Mouse (Mus musculus) liver, postnatal 0 days (tissue): ENCODE results near the gene Aldoart2. TPM values are rescaled to one million over a fixed set of nuclear protein-coding genes. Genes with fewer than 3 reads are reported as not detected.

Experiments used
- ATAC-seq: fragments of 200-750 bp; cut with Nextera tagmentation; 2 replicates; pipeline ENCODE4 v1.8.0; 2017; ENCODE audit warnings: mild to moderate bottlenecking, moderate library complexity
- DNase-seq: peaks from one replicate; pipeline ENCODE4 v3.0.0-alpha.2; 2016
- H3K27ac ChIP-seq: fragments of 300-500 bp; sonication (generic); 2 replicates; pipeline ENCODE4 v1.5.1; 2014; ENCODE audit warnings: antibody characterized with exemption, moderate library complexity, mild to moderate bottlenecking, low read depth
- H3K27me3 ChIP-seq: fragments of 300-500 bp; sonication (generic); 2 replicates; pipeline ENCODE4 v1.6.1; 2014; ENCODE audit warnings: low read length, control low read depth, mixed read lengths; ENCODE audit not compliant: insufficient read depth
- H3K36me3 ChIP-seq: fragments of 300-500 bp; sonication (generic); replicated peaks from 2 replicates; pipeline ENCODE4 v1.6.1; 2014; ENCODE audit warnings: mild to moderate bottlenecking, control low read depth, low read length, moderate library complexity, mixed read lengths; ENCODE audit not compliant: insufficient read depth
- H3K4me1 ChIP-seq: fragments of 300-500 bp; sonication (generic); 2 replicates; pipeline ENCODE4 v1.6.1; 2014; ENCODE audit warnings: antibody characterized with exemption, mild to moderate bottlenecking, control low read depth; ENCODE audit not compliant: insufficient read depth
- H3K4me2 ChIP-seq: fragments of 300-500 bp; sonication (generic); 2 replicates; pipeline ENCODE4 v1.6.1; 2014; ENCODE audit warnings: low read depth, mild to moderate bottlenecking, low read length, moderate library complexity, mixed read lengths
- H3K4me3 ChIP-seq: fragments of 300-500 bp; sonication (generic); 2 replicates; pipeline ENCODE4 v1.5.1; 2014; ENCODE audit warnings: low read depth, low read length
- H3K9ac ChIP-seq: fragments of 300-500 bp; sonication (generic); replicated peaks from 2 replicates; pipeline ENCODE4 v1.6.1; 2014; ENCODE audit warnings: mild to moderate bottlenecking, moderate library complexity
- H3K9me3 ChIP-seq: fragments of 300-500 bp; sonication (generic); 2 replicates; pipeline ENCODE4 v1.6.1; 2016; ENCODE audit warnings: mild to moderate bottlenecking, control low read depth, low read length, mixed read lengths
- CTCF ChIP-seq: sonication (generic); IDR thresholded peaks from 2 replicates; pipeline ENCODE4 v1.5.1; 2016; ENCODE audit warnings: antibody characterized with exemption, low read depth
- EP300 ChIP-seq: IDR thresholded peaks from 2 replicates; pipeline ENCODE4 v1.6.1; 2016; ENCODE audit warnings: antibody characterized with exemption, low read depth, mild to moderate bottlenecking
- WGBS: fragments of 180-500 bp; shearing (Covaris S2); extraction: QIAGEN DNeasy Blood & Tissue Kit; methylation state at CpG from one replicate; pipeline ENCODE4 v1.1.7; 2014; ENCODE audit not compliant: insufficient replicate concordance; 5-methylcytosine and 5-hydroxymethylcytosine counted together
- polyA plus RNA-seq: library from polyadenylated mRNA; unstranded; fragments of >200 nt; fragmentation: Nextera tagmentation; extraction: Ambion mirVana; gene quantifications from 2 replicates; pipeline ENCODE4 v1.2.1, GENCODE M21; 2015

Aldoart2 gene
- polyA plus RNA-seq, 1 experiment from 2014 or later, result not detected

GRCm38 (mm10) chr12:55599639-55600502 is 34.8 kb downstream of the Aldoart2 start:
- H3K4me2 ChIP-seq, result peak overlapping the region; percentile 67
- peaks cover 20% of the 10 kb centered on the region for H3K4me1 ChIP-seq
- no peaks in the 10 kb centered on the region for H3K9me3 ChIP-seq
- DNase-seq (peak; percentile 78), ATAC-seq (peak; percentile 83)
- H3K4me3 ChIP-seq, result peak overlapping the region; percentile 43
- no peak overlapping the region for H3K27ac ChIP-seq
- H3K9ac ChIP-seq, result no peak overlapping the region
- H3K27me3 ChIP-seq, result peaks cover 43% of the 10 kb centered on the region
- no peak for TF ChIP-seq CTCF
- no peak for TF ChIP-seq EP300
- H3K36me3 ChIP-seq, result no peaks in the 10 kb centered on the region
- WGBS, result 1% methylated on average over 95 of the region's 109 CpGs

DNA sequence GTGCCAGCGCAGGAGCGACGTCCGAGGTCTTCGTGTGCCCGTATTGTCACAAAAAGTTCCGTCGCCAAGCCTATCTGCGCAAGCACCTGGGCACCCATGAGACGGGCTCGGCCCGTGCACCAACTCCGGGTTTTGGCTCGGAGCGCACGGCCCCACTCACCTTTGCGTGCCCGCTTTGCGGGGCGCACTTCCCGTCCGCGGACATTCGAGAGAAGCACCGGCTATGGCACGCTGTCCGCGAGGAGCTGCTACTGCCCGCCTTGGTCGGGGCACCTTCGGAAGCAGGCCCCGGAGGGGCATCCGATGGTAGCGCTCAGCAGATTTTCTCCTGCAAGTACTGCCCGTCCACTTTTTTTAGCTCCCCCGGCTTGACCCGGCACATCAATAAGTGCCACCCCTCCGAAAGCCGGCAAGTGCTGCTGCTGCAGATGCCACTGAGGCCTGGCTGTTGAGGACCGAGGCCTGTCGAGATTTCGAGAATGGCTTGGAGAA is 35.5 kb downstream of the Aldoart2 start:
- H3K27me3 ChIP-seq, result peaks cover 43% of the 10 kb centered on the region
- WGBS, result 6% methylated on average over 42 of the region's 42 CpGs
- H3K4me3 ChIP-seq, result peak overlapping the region; percentile 43; the same call in 1 of the 2 replicates

GRCm38 (mm10) chr12:55604411-55604810 is 39.4 kb downstream of the Aldoart2 start:
- WGBS, result 48% methylated on average over 3 of the region's 3 CpGs
- TF ChIP-seq CTCF (no peak), EP300 (no peak)
- Histone ChIP-seq H3K4me3 (no peak overlapping the region), H3K27me3 (peaks cover 20% of the 10 kb centered on the region), H3K27ac (no peak overlapping the region), H3K4me1 (peaks cover 13% of the 10 kb centered on the region; the same call in 1 of the 2 replicates), H3K9me3 (no peaks in the 10 kb centered on the region), H3K4me2 (no peak overlapping the region), H3K36me3 (no peaks in the 10 kb centered on the region), H3K9ac (no peak overlapping the region)
- DNase-seq (no peak), ATAC-seq (no peak)

More for the DNA sequence above, 35.5 kb downstream of the Aldoart2 start:
- TF ChIP-seq EP300, result no peak
- no peak for TF ChIP-seq CTCF
- H3K36me3 ChIP-seq, result no peaks in the 10 kb centered on the region
- no peaks in the 10 kb centered on the region for H3K9me3 ChIP-seq
- H3K9ac ChIP-seq, result no peak overlapping the region
- H3K4me2 ChIP-seq, result peak overlapping the region; percentile 67; the same call in 1 of the 2 replicates
- DNase-seq (no peak), ATAC-seq (peak; percentile 49)
- H3K4me1 ChIP-seq, result peaks cover 20% of the 10 kb centered on the region
- no peak overlapping the region for H3K27ac ChIP-seq

DNA sequence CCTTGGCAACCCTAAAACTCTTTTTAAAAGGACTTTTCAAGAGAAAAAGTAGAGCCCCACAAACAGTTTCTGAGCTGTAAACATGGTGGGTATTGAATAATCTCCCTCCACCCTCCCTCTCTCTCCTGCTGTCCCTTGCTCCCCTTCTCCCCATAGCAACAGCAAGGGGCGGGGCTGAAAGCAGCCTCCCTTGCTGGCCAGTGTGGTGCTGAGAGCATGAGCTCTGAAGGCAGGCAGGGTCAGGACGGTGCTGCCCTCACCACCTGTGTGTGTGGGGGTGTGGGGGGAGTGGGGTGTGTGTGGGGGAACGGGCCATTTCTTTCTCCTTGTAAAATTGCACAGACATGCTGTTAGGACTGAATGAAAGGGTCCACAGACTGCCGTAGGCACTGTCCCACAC is 42.9 kb downstream of the Aldoart2 start:
- Histone ChIP-seq H3K27ac (no peak overlapping the region), H3K4me1 (no peaks in the 10 kb centered on the region), H3K36me3 (no peaks in the 10 kb centered on the region; the same call in 1 of the 2 replicates), H3K9me3 (no peaks in the 10 kb centered on the region), H3K9ac (no peak overlapping the region), H3K27me3 (no peaks in the 10 kb centered on the region), H3K4me2 (no peak overlapping the region), H3K4me3 (no peak overlapping the region)
- ATAC-seq, result no peak
- WGBS, result 49% methylated on average over 4 of the region's 4 CpGs
- TF ChIP-seq CTCF (no peak), EP300 (no peak)
- no peak for DNase-seq

DNA sequence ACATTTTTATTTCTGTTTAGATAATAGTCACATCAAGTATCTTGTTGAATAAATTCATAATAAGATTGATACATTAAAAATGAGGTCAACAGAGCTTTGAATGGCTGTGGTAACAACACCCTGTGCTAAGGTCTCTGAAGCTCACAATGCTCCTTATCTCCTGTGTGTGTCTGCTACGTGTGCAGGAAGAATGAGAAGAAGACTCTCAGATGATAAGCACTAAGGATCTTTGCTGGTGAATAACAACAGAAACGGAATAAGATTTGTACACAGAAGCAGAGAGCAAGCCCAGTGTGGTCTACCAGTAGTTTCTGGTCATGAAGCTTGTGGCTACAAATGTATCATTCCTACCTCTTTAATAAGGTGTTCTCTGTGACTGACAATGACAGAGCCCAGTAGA is 45.8 kb downstream of the Aldoart2 start:
- no peaks in the 10 kb centered on the region for H3K4me1 ChIP-seq
- H3K27me3 ChIP-seq, result no peaks in the 10 kb centered on the region
- H3K36me3 ChIP-seq, result no peaks in the 10 kb centered on the region; the same call in 1 of the 2 replicates
- no peak overlapping the region for H3K4me3 ChIP-seq
- TF ChIP-seq EP300, result no peak
- no peak for TF ChIP-seq CTCF
- 47% methylated on average over 2 of the region's 2 CpGs for WGBS
- H3K9ac ChIP-seq, result no peak overlapping the region
- DNase-seq, result no peak
- ATAC-seq, result no peak
- no peaks in the 10 kb centered on the region for H3K9me3 ChIP-seq
- no peak overlapping the region for H3K27ac ChIP-seq
- no peak overlapping the region for H3K4me2 ChIP-seq

Other genes with a start within 250 kb of the Aldoart2 start
- 177 and 184 TPM in 2 replicates for gene Psma6, start 181.0 kb upstream of the Aldoart2 start, polyA plus RNA-seq
- gene Nfkbia, start 72.6 kb upstream of the Aldoart2 start, polyA plus RNA-seq, result 27.9 and 38.5 TPM in 2 replicates
- gene Insm2, start 34.2 kb downstream of the Aldoart2 start, polyA plus RNA-seq, result 0.05 TPM in 1 of 2 replicates, not detected in the other